ENCODE assay signal across 26 mouse cellular contexts in the genomic region with DNA sequence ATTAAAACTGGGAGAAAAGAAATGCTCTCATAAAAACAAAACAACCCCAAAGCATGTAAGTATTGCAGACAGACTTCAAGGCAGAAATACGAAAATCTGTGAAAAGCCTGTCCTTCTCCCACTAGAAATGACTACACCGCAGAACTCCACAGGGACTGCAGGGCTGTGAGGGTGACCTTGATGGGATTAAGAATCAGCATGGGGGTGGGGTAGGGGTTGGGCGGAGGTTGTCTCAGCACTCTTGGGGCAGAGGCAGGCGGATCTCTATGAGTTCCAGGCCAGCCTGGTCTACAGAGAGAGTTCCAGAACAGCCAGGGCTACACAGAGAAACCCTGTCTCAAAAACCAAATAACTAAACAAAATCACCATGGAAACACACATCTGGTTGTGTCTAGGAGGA.
"Had no signal": no experiment of that assay in that cellular context is flagged by ENCODE, and none has a peak within 500 bp of the region (broad histone marks: within the 10 kb centered on the region; RNA-seq: fewer than 3 reads in every experiment).

No protein-coding gene starts in this region.

- DNase-seq: cerebellum, adult 9-10 months; cerebellum, adult 9-11 months; cerebellum, postnatal 10 days; cerebellum, postnatal 14 days; cerebellum, postnatal 25 days; cerebellum, postnatal 36 days; embryo, embryonic 11 days; forebrain, postnatal 0 days; gastrocnemius, adult 2 months; gastrocnemius, postnatal 10 days; gastrocnemius, postnatal 14 days; gastrocnemius, postnatal 25 days; gastrocnemius, postnatal 36 days; heart, adult 18-20 months; heart, adult 2 months had no signal

- H3K36me3 ChIP-seq: embryonic facial prominence, embryonic 10.5 days; embryonic facial prominence, embryonic 12.5 days; embryonic facial prominence, embryonic 13.5 days; embryonic facial prominence, embryonic 15.5 days; forebrain, embryonic 10.5 days; forebrain, embryonic 12.5 days; forebrain, embryonic 15.5 days had no signal

- H3K4me2 ChIP-seq: embryonic facial prominence, embryonic 12.5 days; embryonic facial prominence, embryonic 13.5 days; embryonic facial prominence, embryonic 15.5 days; forebrain, embryonic 12.5 days; forebrain, embryonic 13.5 days; forebrain, embryonic 15.5 days had no signal

- ATAC-seq: forebrain, embryonic 13.5 days; forebrain, embryonic 14.5 days; forebrain, embryonic 15.5 days; forebrain, embryonic 16.5 days; forebrain, postnatal 0 days had no signal

- H3K4me1 ChIP-seq: embryonic facial prominence, embryonic 13.5 days; embryonic facial prominence, embryonic 15.5 days; forebrain, embryonic 13.5 days; forebrain, embryonic 15.5 days had no signal

- H3K9me3 ChIP-seq: embryonic facial prominence, embryonic 10.5 days; embryonic facial prominence, embryonic 12.5 days; embryonic facial prominence, embryonic 13.5 days; embryonic facial prominence, embryonic 15.5 days; forebrain, embryonic 10.5 days; forebrain, embryonic 12.5 days; forebrain, embryonic 13.5 days; forebrain, embryonic 15.5 days had no signal

- H3K9ac ChIP-seq: embryonic facial prominence, embryonic 12.5 days; embryonic facial prominence, embryonic 13.5 days; embryonic facial prominence, embryonic 15.5 days; forebrain, embryonic 12.5 days; forebrain, embryonic 13.5 days; forebrain, embryonic 15.5 days; forebrain, postnatal 0 days had no signal

- H3K27ac ChIP-seq: embryonic facial prominence, embryonic 10.5 days; embryonic facial prominence, embryonic 12.5 days; embryonic facial prominence, embryonic 13.5 days; embryonic facial prominence, embryonic 15.5 days; forebrain, embryonic 10.5 days; forebrain, embryonic 12.5 days; forebrain, embryonic 13.5 days; forebrain, embryonic 15.5 days; gastrocnemius, adult 2 months; heart, adult 2 months had no signal

- H3K4me3 ChIP-seq: embryonic facial prominence, embryonic 10.5 days; embryonic facial prominence, embryonic 12.5 days; embryonic facial prominence, embryonic 13.5 days; embryonic facial prominence, embryonic 15.5 days; erythroblast, embryonic 14.5 days; forebrain, embryonic 10.5 days; forebrain, embryonic 12.5 days; forebrain, embryonic 13.5 days; forebrain, embryonic 15.5 days; gastrocnemius, adult 2 months; heart, adult 2 months had no signal

- H3K27me3 ChIP-seq: embryonic facial prominence, embryonic 12.5 days; embryonic facial prominence, embryonic 13.5 days; embryonic facial prominence, embryonic 15.5 days; forebrain, embryonic 13.5 days; forebrain, embryonic 15.5 days had no signal
